Mouse (Mus musculus) ovary, adult 2 months (tissue): ENCODE data around the gene Stag1. TPM values are rescaled to one million over a fixed set of nuclear protein-coding genes. Genes with fewer than 3 reads are reported as not detected.

Experiments
- polyA plus RNA-seq: library from polyadenylated mRNA; depleted of rRNA; stranded (reverse); fragments of >200 nt; gene quantifications from 2 replicates; pipeline ENCODE4 v1.2.3, GENCODE M21; 2012; rRNA removed

The Stag1 gene
- polyA plus RNA-seq, result 2.4 and 3.0 TPM in 2 replicates

DNA sequence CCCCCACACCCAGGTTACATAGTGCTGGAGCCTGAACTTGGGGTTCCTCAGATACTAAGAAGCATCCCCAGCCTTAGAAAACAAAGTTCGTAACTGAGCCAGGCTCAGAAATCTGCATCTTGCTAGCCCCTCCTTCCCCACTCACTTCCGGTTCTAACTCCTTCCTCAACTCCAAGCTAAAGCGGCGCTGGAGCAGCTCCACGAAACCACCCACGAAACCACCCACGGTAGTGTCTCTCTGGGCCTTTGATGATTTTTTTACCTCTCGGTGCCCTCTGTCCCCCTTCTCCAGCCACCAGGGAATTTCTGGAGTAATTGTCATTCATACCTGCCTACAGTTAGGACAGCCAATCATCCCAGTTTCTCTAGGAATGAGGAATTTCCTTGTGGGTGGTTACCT, at the start of gene Stag1:
Gene Stag1 (plus strand): TSS at position 253 of the 400 bp plus-strand sequence.

DNA sequence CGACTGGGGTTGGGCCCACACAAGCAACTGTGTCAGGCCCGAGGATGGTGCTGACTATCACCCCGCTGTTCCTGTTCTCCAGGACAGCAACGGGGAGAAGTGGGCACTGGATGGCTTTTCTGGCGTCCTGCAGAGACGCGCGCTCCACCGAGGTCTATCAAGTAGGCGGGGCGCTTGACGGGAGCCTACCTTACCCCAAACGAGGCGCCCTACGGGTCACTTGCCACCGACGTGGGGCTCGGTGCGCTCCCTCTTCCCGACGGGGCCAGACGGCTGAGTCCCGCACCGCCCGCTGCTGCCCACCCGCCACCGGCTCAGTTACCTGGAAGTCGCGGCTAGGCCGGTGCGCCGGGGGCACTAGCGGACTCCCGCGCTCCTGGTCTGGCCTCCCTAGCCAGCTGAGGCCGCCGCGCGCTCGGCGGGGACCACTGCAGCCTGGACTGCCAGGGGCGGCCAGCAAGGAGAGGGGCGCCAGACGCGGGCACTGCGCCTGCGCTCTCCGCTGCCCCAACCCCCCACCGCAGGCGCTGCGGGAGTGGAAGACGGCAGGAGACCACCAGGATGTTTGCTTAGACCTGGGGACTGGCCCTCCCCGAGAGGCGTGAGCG, 26.9 kb upstream of the Stag1 start, which contains the start of gene Slc35g2:
Gene Slc35g2 (minus strand): TSS at position 465 of the 608 bp plus-strand sequence.

Other genes with a start within 250 kb of the Stag1 start
- gene Il20rb, start 111.0 kb upstream of the Stag1 start, polyA plus RNA-seq, result 7.4 and 9.0 TPM in 2 replicates
- gene Nck1, start 51.7 kb upstream of the Stag1 start, polyA plus RNA-seq, result 1.3 and 1.5 TPM in 2 replicates
- 1.0 and 1.1 TPM in 2 replicates for gene Slc35g2, start 26.7 kb upstream of the Stag1 start, polyA plus RNA-seq